Mouse (Mus musculus) kidney, postnatal 14 days (tissue): Measurements from ENCODE around the gene Fastkd5.

Experiments
- DNase-seq: peaks from one replicate; pipeline ENCODE4 v3.0.0; 2022; ENCODE audit warnings: mixed read lengths

Gene Fastkd5

DNA sequence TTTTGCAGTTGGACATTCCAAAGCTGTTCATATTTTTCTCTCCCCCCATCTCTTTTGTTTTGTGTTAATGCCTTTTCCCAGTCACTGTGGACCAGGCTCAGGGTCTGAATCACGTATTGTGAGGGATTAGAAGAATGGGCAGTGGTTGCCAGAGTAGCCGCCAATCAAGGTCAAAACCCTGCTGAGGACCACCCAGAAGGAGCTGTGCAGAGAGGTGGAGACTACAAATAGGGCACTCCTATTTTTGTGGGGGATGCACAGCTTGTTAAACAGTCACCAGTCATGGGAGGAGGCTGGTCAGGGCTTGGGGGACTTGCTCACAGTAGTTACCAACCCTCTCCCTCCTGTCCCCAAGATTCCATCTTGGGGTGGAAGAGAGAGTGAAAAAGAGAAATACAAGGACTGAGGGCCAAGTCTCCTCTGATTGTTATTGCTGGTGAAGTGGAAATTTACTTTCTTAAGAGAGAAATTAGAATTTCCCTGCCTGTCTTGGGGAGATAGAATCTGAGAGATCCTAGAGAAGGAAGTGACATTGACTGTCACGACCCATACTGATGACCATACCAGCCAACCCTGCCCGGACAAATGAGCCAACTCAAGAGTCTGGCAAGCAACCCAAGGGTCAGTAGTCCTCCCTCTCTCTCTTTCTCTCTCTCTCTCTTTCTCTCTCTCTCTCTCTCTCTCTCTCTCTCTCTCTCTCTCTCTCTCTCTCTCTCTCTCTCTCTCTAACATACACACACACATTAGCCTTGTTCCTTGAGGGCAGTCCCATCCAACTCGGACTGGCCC lies 3.3 kb upstream of the Fastkd5 start:
- DNase-seq = no peak

DNA sequence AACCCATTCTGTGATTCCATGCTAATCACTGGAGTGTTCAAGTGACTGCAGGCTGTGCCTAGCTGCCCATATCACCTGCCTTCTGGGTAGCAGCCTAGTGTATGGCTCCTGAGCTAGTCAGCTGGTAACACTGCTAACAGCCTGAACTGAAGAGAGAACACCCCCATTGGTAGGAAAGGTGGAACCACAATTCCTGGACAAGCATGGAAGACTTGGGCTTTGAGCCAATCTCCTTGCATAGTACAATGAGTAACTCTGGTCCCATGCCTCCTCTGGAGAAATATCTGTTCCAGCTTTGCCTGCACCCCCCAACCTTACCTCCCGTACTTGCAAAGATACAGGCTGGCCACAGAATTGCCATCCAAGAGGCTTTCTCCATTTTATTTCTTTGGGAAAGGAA lies 2.6 kb upstream of the Fastkd5 start:
- peak; percentile 82 for DNase-seq

DNA sequence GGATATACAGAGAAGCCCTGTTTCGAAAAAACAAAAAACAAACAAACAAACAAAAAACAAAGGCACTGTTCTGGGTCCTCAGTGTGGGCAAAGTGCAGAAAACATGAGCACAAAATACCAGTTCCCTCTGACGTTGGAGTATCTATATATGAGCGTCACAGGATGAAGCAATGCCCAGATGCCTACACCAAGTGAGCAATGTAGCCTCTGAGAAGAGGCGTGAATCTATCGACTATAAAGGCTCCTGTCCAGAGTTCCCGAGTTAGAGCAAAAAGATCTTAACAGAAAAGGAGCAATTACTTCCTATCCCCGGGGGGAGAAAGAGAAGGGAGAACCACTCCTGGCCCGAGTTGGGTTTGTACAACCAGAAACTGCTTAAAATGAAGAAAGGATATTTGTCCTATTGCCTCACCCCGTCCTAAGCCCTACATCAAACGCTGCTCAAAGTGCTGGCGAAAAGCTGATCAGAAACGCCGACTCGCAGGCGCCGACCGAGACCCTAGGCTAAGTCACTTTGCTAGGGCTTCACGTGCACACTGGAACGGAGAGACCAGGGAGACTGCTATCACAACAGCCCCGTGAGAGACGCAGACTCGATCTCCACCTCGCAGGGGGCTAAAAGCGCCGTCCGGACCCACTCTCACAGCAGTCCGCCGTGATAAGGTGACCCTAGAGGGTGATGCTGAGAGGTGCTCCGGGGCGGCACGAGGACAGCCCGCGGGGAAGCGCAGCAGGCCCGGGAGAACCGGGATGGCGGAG lies 568 bp downstream of the Fastkd5 start:
- no peak for DNase-seq

DNA sequence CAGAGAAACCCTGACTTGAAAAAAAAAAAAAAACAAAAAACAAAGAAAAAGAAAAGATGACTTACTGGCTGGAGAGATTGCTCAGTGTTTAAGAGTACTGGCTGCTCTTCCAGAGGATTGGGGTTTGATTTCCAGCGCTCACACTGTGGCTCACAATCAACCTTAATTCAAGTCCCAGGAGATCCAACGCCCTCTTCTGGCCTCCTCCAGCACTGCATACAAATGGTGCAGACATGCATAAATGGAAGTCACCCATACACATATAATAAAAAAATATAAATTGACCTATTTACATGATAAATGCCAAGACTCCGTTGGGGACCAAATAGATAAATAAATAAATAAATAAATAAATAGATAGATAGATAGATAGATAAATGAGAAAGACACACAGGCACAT lies 1.4 kb downstream of the Fastkd5 start:
- DNase-seq = no peak

DNA sequence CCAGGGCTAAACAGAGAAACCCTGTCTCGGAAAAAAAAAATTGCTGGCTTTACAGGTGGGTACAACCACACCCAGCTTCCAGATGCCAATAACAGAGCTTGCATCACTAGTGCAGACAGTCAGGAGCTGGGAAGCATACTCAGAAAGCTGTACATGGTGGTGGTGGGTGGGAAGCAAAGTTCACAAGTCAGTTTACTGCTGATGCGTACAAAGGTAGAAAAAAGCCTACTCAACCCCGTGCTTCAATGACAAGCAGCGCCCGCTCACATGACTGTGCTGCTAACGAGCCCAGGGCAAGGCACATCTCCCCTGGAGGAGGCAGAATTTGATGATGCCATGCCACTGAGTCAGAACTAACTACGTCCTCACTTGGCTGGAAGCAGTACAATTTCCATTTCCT lies 10.9 kb downstream of the Fastkd5 start:
- DNase-seq = peak; percentile 35

DNA sequence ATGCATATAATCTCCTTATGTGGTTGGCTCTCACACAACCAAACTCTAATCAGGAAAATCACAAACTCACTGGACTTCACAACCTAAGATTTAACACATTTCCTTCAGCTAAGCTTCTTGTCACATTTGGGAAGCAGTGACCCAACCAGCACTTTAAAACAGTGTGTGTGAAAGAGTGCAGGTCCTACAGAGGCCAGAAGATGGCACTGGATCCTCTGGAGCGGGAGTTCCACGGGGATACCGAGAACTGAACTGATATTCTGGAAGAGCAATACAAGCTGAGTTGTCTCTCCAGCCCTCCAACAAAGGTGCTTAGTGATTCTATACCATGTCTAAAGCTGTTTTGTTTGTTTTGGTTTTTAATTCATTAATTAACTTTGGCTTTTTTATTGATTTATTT lies 16.7 kb downstream of the Fastkd5 start:
- peak; percentile 41 for DNase-seq

DNA sequence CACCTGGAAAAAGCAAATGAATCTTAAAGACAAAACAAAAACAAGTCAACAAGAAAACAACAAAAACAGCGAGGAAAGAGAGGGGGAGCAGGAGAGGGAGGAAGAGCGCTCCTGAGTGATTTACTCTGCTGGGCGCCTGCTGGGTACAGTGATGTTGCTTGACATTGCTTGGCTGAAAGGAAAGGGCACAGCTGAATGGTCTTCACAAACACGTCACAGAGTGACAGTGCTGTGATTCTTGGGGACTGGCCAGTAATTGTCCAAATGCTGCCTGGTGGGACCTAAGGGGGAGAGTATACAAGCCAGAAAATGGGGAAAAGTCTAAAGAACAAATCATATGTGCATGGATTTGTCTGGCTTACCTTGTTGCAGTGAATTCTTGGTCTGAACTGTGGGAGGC lies 27.6 kb downstream of the Fastkd5 start:
- DNase-seq = no peak

DNA sequence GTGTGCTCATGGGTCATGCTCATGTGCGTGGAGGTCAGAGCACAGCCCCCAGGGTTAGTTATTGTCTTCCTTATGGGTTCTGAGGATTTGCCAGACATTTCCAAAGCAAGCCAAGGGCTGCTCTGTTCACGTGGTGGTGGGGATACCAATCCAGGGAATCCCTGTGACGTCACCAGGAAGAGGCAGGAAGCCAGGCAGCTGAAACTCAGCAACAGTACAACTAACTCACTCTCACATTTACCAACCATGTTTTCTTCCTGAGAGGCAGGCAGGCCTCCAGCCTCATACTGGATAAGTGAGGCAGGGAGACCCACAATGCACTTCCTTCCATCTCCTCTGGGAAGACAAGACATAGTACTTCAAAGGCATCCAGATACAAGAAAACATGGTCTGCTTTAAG lies 31.4 kb downstream of the Fastkd5 start:
- DNase-seq = no peak

DNA sequence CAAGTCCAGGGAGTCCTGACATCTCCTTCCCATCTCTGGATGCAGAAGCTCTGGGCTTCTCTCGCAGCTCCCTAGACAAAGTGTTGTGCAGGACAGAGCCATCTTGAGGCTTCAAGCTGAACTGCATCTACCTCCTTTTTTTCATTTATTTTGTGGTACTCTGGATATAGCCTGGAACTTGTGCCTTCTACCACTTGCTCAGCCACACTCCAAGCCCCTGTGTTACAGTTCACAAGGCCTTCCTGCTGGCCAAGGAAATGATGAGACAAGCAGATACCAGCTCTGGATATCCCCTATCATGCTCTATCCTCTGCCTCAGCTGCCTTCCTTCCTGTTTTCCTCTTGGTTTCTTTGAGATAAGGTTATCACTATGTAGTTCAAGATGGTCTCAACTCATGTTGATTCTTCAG lies 32.2 kb downstream of the Fastkd5 start:
- DNase-seq = peak; percentile 51

DNA sequence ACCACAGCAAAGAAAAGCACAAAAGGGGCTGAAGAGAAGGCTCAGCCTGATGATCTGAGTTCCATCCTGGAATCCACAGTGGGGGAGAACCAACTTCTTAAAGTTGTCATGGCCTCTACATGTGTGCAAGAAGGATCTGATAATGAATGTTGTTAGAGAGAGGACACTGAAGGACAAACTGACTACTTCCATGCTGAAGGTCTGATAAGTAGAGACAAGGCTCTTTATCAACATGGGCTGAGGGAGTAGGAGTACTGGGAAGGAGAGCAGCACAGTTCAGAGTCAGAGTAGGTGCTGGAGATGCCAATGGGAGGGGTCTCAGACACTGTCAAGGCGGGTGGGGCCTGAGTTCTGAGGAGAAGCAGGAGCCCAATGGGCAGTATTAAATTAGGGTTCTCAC lies 34.2 kb downstream of the Fastkd5 start:
- DNase-seq = no peak

DNA sequence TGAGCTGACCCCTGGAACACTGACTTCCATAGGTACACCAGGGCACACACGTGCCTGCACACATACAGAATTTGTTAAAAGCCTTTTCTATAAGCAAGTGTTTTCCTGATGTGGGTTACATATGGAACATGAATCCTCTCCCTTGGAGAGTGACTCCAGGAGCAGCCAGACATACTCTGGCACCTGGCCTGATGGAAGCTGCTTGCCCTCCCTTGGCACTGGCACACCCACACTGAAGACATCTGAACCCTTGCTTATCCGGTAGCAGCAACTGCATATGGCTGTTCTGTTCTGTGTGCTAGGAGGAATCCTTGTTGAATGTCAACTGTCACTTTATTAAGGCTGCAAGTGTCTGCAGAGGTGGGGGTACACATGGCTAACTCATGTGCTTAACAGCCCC lies 38.8 kb downstream of the Fastkd5 start:
- DNase-seq = no peak

DNA sequence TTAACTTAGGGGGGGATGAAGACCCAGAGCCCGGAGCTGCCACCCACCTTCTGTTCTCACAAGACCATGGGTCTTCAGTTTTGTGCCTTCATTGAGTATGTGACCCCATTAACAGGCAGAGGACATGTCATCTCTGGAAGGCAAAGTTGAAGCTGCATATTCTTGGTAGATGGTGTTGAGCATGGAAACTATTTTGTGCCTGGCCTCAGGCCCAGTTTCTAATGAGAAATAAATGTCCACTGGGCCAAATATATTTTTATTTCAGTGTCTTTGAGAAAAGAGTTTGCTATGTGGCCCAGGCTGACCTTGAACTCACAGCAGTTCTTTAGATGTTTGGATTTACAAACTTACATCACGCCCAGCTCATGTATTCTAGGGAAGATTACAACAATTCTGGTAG lies 40.1 kb downstream of the Fastkd5 start:
- no peak for DNase-seq

DNA sequence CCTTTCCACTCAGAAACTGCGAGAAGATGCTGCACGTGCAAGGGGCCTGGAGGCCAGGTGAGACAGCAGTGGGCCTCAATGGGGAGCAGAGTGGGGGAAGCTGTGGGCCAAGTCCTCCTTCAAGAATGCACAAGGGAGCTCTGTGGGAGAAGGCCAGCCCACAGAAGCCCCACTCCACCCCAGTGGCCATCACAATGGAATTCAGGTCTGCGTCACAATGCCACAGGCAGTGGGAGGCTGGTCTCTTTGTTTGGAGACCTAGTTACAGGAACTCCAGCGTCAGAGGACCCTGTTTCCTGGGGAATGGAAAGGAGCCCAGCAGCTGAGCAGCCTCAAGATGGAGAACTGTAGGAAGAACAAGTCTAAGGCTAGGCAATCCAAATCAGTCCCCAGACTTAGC lies 40.7 kb downstream of the Fastkd5 start:
- no peak for DNase-seq

DNA sequence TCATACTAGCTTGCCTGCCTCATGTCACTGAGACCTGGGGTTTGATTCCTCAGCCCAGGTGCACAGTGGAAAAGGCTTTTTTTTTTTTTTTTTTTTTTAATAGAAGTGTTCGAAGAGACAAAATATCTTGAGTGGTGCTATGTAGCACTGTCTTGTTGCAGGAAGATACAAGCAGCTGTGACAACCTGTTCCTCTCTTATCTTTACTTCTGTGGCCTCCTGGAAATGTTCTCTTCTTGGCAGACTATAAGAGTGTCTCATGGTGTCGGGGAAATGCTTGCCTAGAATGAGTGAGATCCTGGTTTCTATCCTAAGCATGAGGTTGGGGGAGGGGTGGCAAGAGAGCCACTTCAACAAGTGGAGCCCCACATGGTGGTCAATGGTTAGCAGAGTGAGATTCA lies 41.5 kb downstream of the Fastkd5 start:
- DNase-seq = no peak

DNA sequence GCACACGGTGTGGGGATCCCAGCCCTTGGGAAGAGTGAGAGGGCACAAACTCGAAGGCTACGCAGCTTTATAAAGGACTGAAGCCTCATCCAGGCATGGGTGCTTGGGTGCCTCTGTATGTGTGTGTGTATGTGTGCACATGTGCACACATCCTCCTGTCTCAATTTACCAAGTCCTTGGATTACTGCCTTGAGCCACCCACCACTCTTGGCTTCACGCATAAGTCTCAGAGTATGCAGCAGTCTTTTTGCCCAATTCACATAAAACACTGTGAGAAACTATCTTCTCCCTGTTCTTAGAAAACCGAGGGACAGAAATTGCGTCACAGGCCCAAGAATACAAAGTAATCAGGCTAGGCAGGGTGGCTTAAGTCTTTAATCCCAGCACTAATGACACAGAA lies 43.8 kb downstream of the Fastkd5 start:
- DNase-seq = no peak

DNA sequence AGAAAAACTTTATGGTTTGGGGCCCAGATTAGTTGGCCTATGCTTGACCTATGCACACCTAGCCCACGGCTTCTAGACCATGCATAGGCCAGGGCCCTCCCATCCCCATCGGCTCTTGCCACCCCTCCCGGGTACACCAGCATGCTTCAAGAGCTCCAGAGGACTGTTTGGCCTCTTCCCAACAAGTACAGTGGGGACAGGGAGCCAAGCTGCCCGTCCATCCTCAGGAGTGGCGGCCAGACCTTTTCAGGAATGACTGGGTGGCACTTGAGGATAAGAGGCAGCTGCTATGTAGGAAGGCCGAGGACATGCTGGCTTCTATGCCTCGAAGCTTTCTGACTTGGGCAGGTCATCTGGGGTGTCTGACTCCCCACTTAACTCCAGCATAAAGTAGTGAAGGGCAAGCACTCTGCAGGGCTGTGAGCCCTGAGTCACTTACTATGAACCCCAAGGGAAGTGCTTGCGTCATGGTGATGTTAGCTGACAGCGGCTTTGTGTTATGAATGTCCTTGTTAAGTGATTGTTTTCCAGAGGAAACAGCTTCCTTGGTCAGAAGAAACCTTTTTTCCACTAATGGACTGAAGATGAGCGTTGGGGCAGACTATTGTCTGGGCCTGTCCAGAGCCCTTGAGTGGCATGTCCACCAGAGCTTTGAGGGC lies 45.8 kb downstream of the Fastkd5 start:
- DNase-seq = no peak

DNA sequence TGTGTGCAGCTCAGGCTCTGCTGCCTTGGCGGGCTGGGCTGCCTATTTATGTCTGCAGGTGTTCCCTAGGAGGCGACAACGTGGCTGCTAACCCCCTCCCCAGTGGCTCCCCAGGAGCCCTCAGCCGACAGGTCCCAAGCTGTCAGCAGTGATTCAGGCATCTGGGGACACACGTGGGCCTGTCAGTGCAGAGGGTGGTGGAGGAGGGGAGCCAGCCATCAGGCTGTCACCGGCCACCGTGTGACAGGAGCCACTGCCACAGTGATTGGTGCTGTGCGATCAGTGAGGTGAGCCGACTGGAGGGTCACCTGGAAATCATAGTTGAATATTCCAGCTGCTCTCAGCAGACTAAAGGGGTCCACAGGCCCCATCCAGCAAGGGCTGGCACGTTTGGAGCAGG lies 47.3 kb downstream of the Fastkd5 start, which contains the start of gene Avp:
TSS of gene Avp (minus strand) at position 3 of the 400 bp plus-strand sequence.
- no peak for DNase-seq

DNA sequence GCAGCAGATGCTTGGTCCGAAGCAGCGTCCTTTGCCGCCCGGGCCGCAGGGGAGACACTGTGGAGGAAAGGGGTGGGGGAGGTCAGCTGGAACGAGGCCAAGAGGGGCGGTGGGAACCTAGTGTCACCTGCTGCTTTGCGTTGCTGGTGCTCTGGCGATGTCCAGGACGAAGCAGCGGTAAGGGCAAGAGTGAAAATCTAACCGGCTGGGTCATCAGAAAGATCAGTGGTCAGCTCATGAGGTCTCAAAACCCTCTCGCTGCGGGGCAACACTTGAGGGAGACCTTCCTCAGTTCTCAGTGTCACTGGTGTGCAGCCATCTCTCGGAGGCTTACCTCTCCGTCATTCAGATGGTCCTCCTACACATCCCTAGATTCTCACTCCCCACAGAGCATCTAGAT lies 48.6 kb downstream of the Fastkd5 start:
- no peak for DNase-seq

DNA sequence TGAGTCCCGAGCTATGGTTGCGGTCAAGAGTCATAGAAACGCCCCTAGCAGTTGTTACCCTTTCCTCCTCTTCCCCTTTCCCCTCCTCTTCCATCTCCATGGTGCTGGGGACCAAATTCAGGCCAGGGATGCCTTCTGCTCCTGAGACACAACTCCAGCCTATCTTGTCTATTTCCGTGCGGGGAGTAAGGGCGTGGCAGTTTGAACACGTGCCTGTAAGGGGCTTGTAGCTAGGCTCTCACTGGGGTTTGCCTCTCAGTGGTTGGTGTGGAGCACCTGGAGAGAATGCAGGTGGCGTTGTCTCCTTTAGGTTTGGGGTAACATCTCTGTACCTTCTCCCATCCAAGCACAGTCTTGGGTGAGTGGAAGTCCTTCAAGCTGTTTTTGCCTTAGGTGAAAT lies 50.0 kb downstream of the Fastkd5 start:
- DNase-seq = no peak

DNA sequence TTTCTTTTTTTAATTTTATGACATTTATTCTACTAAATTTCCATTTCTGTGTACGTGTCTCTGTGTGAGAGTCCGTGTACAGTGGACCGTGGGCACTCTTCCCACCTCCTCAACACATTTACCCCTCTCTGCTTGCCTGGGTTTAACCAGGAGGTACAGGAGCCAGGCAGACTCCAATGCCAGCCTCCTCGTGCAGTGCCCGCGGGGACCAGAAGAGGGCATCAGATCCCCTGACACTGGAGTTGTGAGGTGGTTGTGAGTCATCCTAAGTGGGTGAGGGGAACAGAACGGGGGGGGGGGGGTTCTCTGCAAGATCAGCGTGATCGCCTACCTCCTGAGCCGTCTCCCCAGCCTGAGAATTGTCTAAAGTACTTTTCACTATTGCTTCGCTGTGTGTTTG lies 51.7 kb downstream of the Fastkd5 start:
- DNase-seq = peak; percentile 60

DNA sequence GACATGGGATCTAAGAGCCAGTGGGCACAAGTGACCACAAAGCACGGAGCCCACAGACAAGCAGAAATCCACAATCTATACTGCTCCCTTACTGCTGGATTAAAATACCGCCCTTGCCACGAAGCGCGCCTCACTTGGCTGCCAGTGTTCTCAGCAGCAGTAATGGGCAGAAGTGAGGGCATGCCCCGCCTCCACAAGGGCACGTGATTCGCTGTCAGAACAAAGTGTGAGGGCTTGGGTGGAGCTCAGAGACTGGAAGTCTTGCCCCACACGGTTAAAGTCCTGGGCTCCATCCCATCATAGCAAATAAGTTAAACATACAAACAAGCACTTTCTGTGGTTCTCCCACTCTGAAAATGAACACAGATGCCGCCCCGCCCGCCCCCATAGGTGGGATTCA lies 52.2 kb downstream of the Fastkd5 start:
- DNase-seq = peak; percentile 82

DNA sequence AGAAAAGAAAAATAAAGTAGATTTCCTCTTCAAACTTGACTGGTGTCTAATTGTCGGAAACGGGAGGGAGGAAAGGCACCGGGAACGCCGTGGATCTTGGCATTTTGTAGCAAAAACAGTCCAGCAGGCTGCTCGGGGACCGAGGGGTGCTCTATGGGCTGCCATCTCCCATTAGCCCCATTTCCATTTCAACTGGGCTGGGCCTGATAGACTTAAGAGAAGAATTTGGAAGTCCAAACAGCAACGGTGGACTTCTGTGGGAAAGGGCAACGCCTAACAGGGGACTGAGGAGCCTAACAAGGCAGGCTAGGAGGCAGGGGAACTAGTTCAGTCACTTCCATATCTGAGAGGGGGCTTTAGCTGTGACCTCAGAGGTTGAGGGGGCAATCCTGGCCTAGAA lies 52.8 kb downstream of the Fastkd5 start:
- DNase-seq = no peak

DNA sequence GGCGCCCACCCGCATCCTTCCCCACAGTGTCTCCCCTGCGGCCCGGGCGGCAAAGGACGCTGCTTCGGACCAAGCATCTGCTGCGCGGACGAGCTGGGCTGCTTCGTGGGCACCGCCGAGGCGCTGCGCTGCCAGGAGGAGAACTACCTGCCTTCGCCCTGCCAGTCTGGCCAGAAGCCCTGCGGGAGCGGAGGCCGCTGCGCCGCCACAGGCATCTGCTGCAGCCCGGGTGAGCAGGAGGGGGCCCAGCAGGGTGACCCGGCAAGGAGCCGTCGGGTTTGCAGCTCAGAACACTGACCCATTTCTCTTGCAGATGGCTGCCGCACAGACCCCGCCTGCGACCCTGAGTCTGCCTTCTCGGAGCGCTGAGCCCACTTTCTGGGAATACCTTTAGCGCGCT lies 53.3 kb downstream of the Fastkd5 start:
- DNase-seq = peak; percentile 37

DNA sequence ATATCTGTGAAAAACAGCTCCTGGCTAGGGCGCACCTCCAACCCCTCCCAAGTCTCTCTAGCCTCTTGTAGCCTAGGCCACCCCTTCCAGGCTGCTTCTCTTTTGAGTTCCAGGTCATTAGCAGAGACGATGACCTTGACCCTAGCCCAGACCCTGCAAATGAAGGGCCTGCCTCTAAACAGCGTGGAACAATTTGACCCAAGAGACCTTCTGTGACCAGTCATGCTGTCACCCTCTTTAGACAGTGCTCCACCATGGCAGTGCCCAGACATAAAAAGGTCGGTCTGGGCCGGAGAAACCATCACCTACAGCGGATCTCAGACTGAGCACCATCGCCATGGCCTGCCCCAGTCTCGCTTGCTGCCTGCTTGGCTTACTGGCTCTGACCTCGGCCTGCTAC lies 54.0 kb downstream of the Fastkd5 start, which contains the start of gene Oxt:
TSS of gene Oxt (plus strand) at position 301 of the 400 bp plus-strand sequence.
- no peak for DNase-seq
